Mouse (Mus musculus) embryonic facial prominence, embryonic 12.5 days (tissue): ENCODE measurements at regions not wholly inside any gene's neighbourhood (a gene's known extent, or its start where the extent isn't known, plus 50 kb on each side); places are given as distances from the start of the nearest gene placed in this dataset.

Experiments used
- ATAC-seq: fragments of 200-750 bp; cut with Nextera tagmentation; 2 replicates; pipeline ENCODE4 v1.8.0; 2017; ENCODE audit not compliant: insufficient number of reproducible peaks, insufficient read depth, low FRiP score, low TSS enrichment
- H3K27ac ChIP-seq: fragments of 300-500 bp; sonication (generic); 2 replicates; pipeline ENCODE4 v1.5.1; 2016; ENCODE audit warnings: mild to moderate bottlenecking
- H3K27me3 ChIP-seq: fragments of 300-500 bp; sonication (generic); 2 replicates; pipeline ENCODE4 v1.6.1; 2016; ENCODE audit warnings: mild to moderate bottlenecking, moderate library complexity
- H3K36me3 ChIP-seq: fragments of 300-500 bp; sonication (generic); 2 replicates; pipeline ENCODE4 v1.6.1; 2016; ENCODE audit warnings: mild to moderate bottlenecking
- H3K4me1 ChIP-seq: fragments of 300-500 bp; sonication (generic); 2 replicates; pipeline ENCODE4 v1.6.1; 2016
- H3K4me2 ChIP-seq: fragments of 300-500 bp; sonication (generic); replicated peaks from 2 replicates; pipeline ENCODE4 v1.6.1; 2016; ENCODE audit warnings: mild to moderate bottlenecking, moderate library complexity
- H3K4me3 ChIP-seq: fragments of 300-500 bp; sonication (generic); 2 replicates; pipeline ENCODE4 v1.5.1; 2016; ENCODE audit warnings: mild to moderate bottlenecking
- H3K9ac ChIP-seq: fragments of 300-500 bp; sonication (generic); 2 replicates; pipeline ENCODE4 v1.6.1; 2016; ENCODE audit warnings: mild to moderate bottlenecking, moderate library complexity
- H3K9me3 ChIP-seq: fragments of 300-500 bp; sonication (generic); 2 replicates; pipeline ENCODE4 v1.6.1; 2016; ENCODE audit warnings: mild to moderate bottlenecking, moderate library complexity
- WGBS: fragments of 180-500 bp; shearing (Covaris S2); methylation state at CpG from one replicate; pipeline ENCODE4 v1.1.7; 2016; 5-methylcytosine and 5-hydroxymethylcytosine counted together

- H3K4me1 ChIP-seq, result no peaks in the 10 kb centered on the region
- no peaks in the 10 kb centered on the region for H3K36me3 ChIP-seq
- WGBS, result 81% methylated on average over 4 of the region's 4 CpGs
- H3K27ac ChIP-seq, result no peak overlapping the region
- no peak overlapping the region for H3K9ac ChIP-seq
- no peaks in the 10 kb centered on the region for H3K27me3 ChIP-seq
- no peak overlapping the region for H3K4me2 ChIP-seq
- H3K4me3 ChIP-seq, result no peak overlapping the region
- H3K9me3 ChIP-seq, result no peaks in the 10 kb centered on the region
- no peak for ATAC-seq
Measured at GRCm38 (mm10) chr9:69652106-69652505, 108.6 kb downstream of the Foxb1 start.

- no peaks in the 10 kb centered on the region for H3K4me1 ChIP-seq
- no peaks in the 10 kb centered on the region for H3K27me3 ChIP-seq
- 66% methylated on average over 8 of the region's 8 CpGs for WGBS
- H3K9ac ChIP-seq, result no peak overlapping the region
- no peaks in the 10 kb centered on the region for H3K36me3 ChIP-seq
- H3K27ac ChIP-seq, result no peak overlapping the region
- H3K4me3 ChIP-seq, result no peak overlapping the region
- no peaks in the 10 kb centered on the region for H3K9me3 ChIP-seq
- no peak overlapping the region for H3K4me2 ChIP-seq
- ATAC-seq, result no peak
Measured at GRCm38 (mm10) chr9:69651608-69652007, 109.1 kb downstream of the Foxb1 start.

GRCm38 (mm10) chr9:69642591-69642990, 118.1 kb downstream of the Foxb1 start:
- no peaks in the 10 kb centered on the region for H3K4me1 ChIP-seq
- H3K27ac ChIP-seq, result no peak overlapping the region
- H3K9me3 ChIP-seq, result no peaks in the 10 kb centered on the region
- no peaks in the 10 kb centered on the region for H3K27me3 ChIP-seq
- no peak overlapping the region for H3K9ac ChIP-seq
- H3K36me3 ChIP-seq, result no peaks in the 10 kb centered on the region
- H3K4me3 ChIP-seq, result no peak overlapping the region
- WGBS, result 75% methylated on average over 5 of the region's 5 CpGs
- ATAC-seq, result no peak
- H3K4me2 ChIP-seq, result no peak overlapping the region

- WGBS, result 22% methylated on average over 7 of the region's 7 CpGs
- Histone ChIP-seq H3K9me3 (no peaks in the 10 kb centered on the region), H3K4me3 (no peak overlapping the region), H3K36me3 (no peaks in the 10 kb centered on the region), H3K4me2 (no peak overlapping the region), H3K27me3 (no peaks in the 10 kb centered on the region), H3K9ac (no peak overlapping the region), H3K4me1 (no peaks in the 10 kb centered on the region), H3K27ac (no peak overlapping the region)
- ATAC-seq, result no peak
Measured at GRCm38 (mm10) chr9:69623312-69623711, 137.4 kb downstream of the Foxb1 start.

- Histone ChIP-seq H3K36me3 (no peaks in the 10 kb centered on the region), H3K4me1 (no peaks in the 10 kb centered on the region), H3K9me3 (no peaks in the 10 kb centered on the region), H3K4me3 (no peak overlapping the region), H3K9ac (no peak overlapping the region), H3K27me3 (no peaks in the 10 kb centered on the region), H3K4me2 (no peak overlapping the region), H3K27ac (no peak overlapping the region)
- no peak for ATAC-seq
- WGBS, result 40% methylated on average over 3 of the region's 3 CpGs
Measured at GRCm38 (mm10) chr9:69621006-69621405, 139.7 kb downstream of the Foxb1 start.

GRCm38 (mm10) chr9:69617328-69617727, 143.4 kb downstream of the Foxb1 start:
- no peak for ATAC-seq
- 90% methylated on average over 2 of the region's 2 CpGs for WGBS
- no peak overlapping the region for H3K4me3 ChIP-seq
- no peak overlapping the region for H3K9ac ChIP-seq
- no peaks in the 10 kb centered on the region for H3K36me3 ChIP-seq
- no peaks in the 10 kb centered on the region for H3K27me3 ChIP-seq
- H3K9me3 ChIP-seq, result no peaks in the 10 kb centered on the region
- H3K27ac ChIP-seq, result no peak overlapping the region
- H3K4me1 ChIP-seq, result no peaks in the 10 kb centered on the region
- H3K4me2 ChIP-seq, result no peak overlapping the region

- Histone ChIP-seq H3K4me2 (no peak overlapping the region), H3K27me3 (no peaks in the 10 kb centered on the region), H3K9ac (no peak overlapping the region), H3K9me3 (no peaks in the 10 kb centered on the region), H3K36me3 (no peaks in the 10 kb centered on the region), H3K4me1 (no peaks in the 10 kb centered on the region), H3K4me3 (no peak overlapping the region), H3K27ac (no peak overlapping the region)
- 70% methylated on average over 8 of the region's 8 CpGs for WGBS
- ATAC-seq, result no peak
Measured at GRCm38 (mm10) chr9:69597472-69597871, 144.1 kb downstream of the Anxa2 start.

- H3K9ac ChIP-seq, result no peak overlapping the region
- no peaks in the 10 kb centered on the region for H3K4me1 ChIP-seq
- H3K4me3 ChIP-seq, result no peak overlapping the region
- H3K4me2 ChIP-seq, result no peak overlapping the region
- no peak overlapping the region for H3K27ac ChIP-seq
- no peaks in the 10 kb centered on the region for H3K27me3 ChIP-seq
- no peaks in the 10 kb centered on the region for H3K36me3 ChIP-seq
- no peaks in the 10 kb centered on the region for H3K9me3 ChIP-seq
- no peak for ATAC-seq
- WGBS, result 64% methylated on average over 15 of the region's 15 CpGs
Measured at GRCm38 (mm10) chr9:69592329-69593062, 139.1 kb downstream of the Anxa2 start.

- Histone ChIP-seq H3K36me3 (no peaks in the 10 kb centered on the region), H3K4me3 (no peak overlapping the region), H3K27ac (no peak overlapping the region), H3K9me3 (no peaks in the 10 kb centered on the region), H3K9ac (no peak overlapping the region), H3K4me1 (no peaks in the 10 kb centered on the region), H3K27me3 (no peaks in the 10 kb centered on the region), H3K4me2 (no peak overlapping the region)
- no peak for ATAC-seq
- 80% methylated on average over 4 of the region's 4 CpGs for whole genome bisulfite sequencing
Measured at GRCm38 (mm10) chr9:69588846-69589245, 135.4 kb downstream of the Anxa2 start.

GRCm38 (mm10) chr9:69587096-69587495, 133.7 kb downstream of the Anxa2 start:
- no peaks in the 10 kb centered on the region for H3K4me1 ChIP-seq
- no peak overlapping the region for H3K9ac ChIP-seq
- 82% methylated on average over 3 of the region's 3 CpGs for WGBS
- H3K27me3 ChIP-seq, result no peaks in the 10 kb centered on the region
- ATAC-seq, result no peak
- no peak overlapping the region for H3K4me2 ChIP-seq
- H3K9me3 ChIP-seq, result no peaks in the 10 kb centered on the region
- H3K27ac ChIP-seq, result no peak overlapping the region
- H3K4me3 ChIP-seq, result no peak overlapping the region
- H3K36me3 ChIP-seq, result no peaks in the 10 kb centered on the region

GRCm38 (mm10) chr9:69581236-69581635, 127.8 kb downstream of the Anxa2 start:
- Histone ChIP-seq H3K4me2 (no peak overlapping the region), H3K9ac (no peak overlapping the region), H3K4me3 (no peak overlapping the region), H3K36me3 (no peaks in the 10 kb centered on the region), H3K27me3 (0 out of 2 replicates have a peak, but pooled peaks cover 3% of the 10 kb centered on the region), H3K4me1 (no peaks in the 10 kb centered on the region), H3K9me3 (no peaks in the 10 kb centered on the region), H3K27ac (no peak overlapping the region)
- ATAC-seq, result no peak

- WGBS, result 89% methylated on average over 10 of the region's 10 CpGs
- no peak overlapping the region for H3K9ac ChIP-seq
- H3K4me2 ChIP-seq, result no peak overlapping the region
- H3K4me1 ChIP-seq, result no peaks in the 10 kb centered on the region
- no peak overlapping the region for H3K27ac ChIP-seq
- 0 out of 2 replicates have a peak, but pooled peaks cover 3% of the 10 kb centered on the region for H3K27me3 ChIP-seq
- H3K36me3 ChIP-seq, result no peaks in the 10 kb centered on the region
- H3K4me3 ChIP-seq, result no peak overlapping the region
- no peaks in the 10 kb centered on the region for H3K9me3 ChIP-seq
- no peak for ATAC-seq
Measured at GRCm38 (mm10) chr9:69577661-69578405, 124.4 kb downstream of the Anxa2 start.
